Mouse (Mus musculus): ENCODE data around the gene Ptprn2. TPM values are rescaled to one million over a fixed set of nuclear protein-coding genes. Genes with fewer than 3 reads are reported as not detected.

The Ptprn2 gene
- polyA plus RNA-seq, 1 experiment, result 97.8 TPM

GRCm38 (mm10) chr12:117318229-117318628, 832.7 kb downstream of the Ptprn2 start:
- no peaks in the 10 kb centered on the region for H3K4me1 ChIP-seq (ENCODE audit: control insufficient read depth, insufficient read depth, low read length)
- TF ChIP-seq POLR2A (IDR thresholded peaks at IDR 0.05; ENCODE audit: borderline replicate concordance, insufficient read depth, low read length) (no peak), CTCF (IDR thresholded peaks at IDR 0.05; ENCODE audit: borderline replicate concordance, insufficient read depth, low read depth, low read length) (no peak)
- WGBS, result 96% methylated on average over 3 of the region's 3 CpGs
- H3K4me3 ChIP-seq (replicated peaks; ENCODE audit: insufficient read depth, low read depth, low read length), result no peak overlapping the region
- no peaks in the 10 kb centered on the region for H3K27me3 ChIP-seq (ENCODE audit: control insufficient read depth, insufficient read depth, low read length)
- no peak for DNase-seq
- no peak overlapping the region for H3K27ac ChIP-seq (ENCODE audit: insufficient read depth, low read length)

- H3K27ac ChIP-seq (ENCODE audit: insufficient read depth, low read length), result no peak overlapping the region
- no peak overlapping the region for H3K4me3 ChIP-seq (replicated peaks; ENCODE audit: insufficient read depth, low read depth, low read length)
- TF ChIP-seq CTCF (IDR thresholded peaks at IDR 0.05; ENCODE audit: borderline replicate concordance, insufficient read depth, low read depth, low read length) (no peak), POLR2A (IDR thresholded peaks at IDR 0.05; ENCODE audit: borderline replicate concordance, insufficient read depth, low read length) (no peak)
- WGBS, result 90% methylated on average over 3 of the region's 3 CpGs
- H3K4me1 ChIP-seq (ENCODE audit: control insufficient read depth, insufficient read depth, low read length), result no peaks in the 10 kb centered on the region
- no peaks in the 10 kb centered on the region for H3K27me3 ChIP-seq (ENCODE audit: control insufficient read depth, insufficient read depth, low read length)
- DNase-seq, result no peak
Measured at GRCm38 (mm10) chr12:117323017-117323416, 837.5 kb downstream of the Ptprn2 start.

Other genes with a start within 250 kb of the Ptprn2 start
- gene Wdr60, start 222.7 kb upstream of the Ptprn2 start, polyA plus RNA-seq (2012; rRNA removed), result 12.5 and 13.5 TPM in 2 replicates
- not detected in 2 replicates for gene Gm11027, start 210.3 kb upstream of the Ptprn2 start, polyA plus RNA-seq (2012; rRNA removed)
- gene Esyt2, start 204.5 kb upstream of the Ptprn2 start, polyA plus RNA-seq (2012; rRNA removed), result 18.6 and 19.5 TPM in 2 replicates
- 3.7 and 4.1 TPM in 2 replicates for gene Ncapg2, start 80.3 kb upstream of the Ptprn2 start, polyA plus RNA-seq (2012; rRNA removed)